Mouse (Mus musculus): Measurements from ENCODE around the gene Prcp. TPM values are rescaled to one million over a fixed set of nuclear protein-coding genes. Genes with fewer than 3 reads are reported as not detected.
"Not testable (repeated sequence)": the region's sequence is repeated elsewhere in the genome, so short reads cannot be mapped to it uniquely, and the experiment has no call there.

Prcp gene
- total RNA-seq, 4 experiments from 2014 or later = 2.2 to 2.9 (median 2.6) TPM

- DNase-seq (ENCODE audit: low spot score in 2 of 2) = not testable (repeated sequence)
Measured at GRCm38 (mm10) chr7:92978720-92979119, 104.5 kb downstream of the Prcp start.

- DNase-seq (ENCODE audit: low spot score in 2 of 2) = no peak
Measured at GRCm38 (mm10) chr7:92980741-92981140, 106.5 kb downstream of the Prcp start.

GRCm38 (mm10) chr7:92981864-92982263 is 107.6 kb downstream of the Prcp start:
- DNase-seq (ENCODE audit: low spot score in 2 of 2) = no peak

Other genes with a start within 250 kb of the Prcp start
- under 1 TPM; 0.46 to 0.80 (median 0.68) TPM for gene Ankrd42, start 237.3 kb upstream of the Prcp start, total RNA-seq (2022)
- gene Pcf11, start 204.5 kb upstream of the Prcp start, total RNA-seq (2022) = 10 to 100 TPM; 17.4 to 20.1 (median 18.4) TPM
- 10 to 100 TPM in 1 of 4 experiments, 1 to 10 TPM in 3; 2.9 to 12.1 (median 5.6) TPM for gene Rab30, start 132.9 kb upstream of the Prcp start, total RNA-seq (2022)
- gene Ddias, start 223 bp upstream of the Prcp start, total RNA-seq (2022) = under 1 TPM in 1 of 4 experiments, not detected in 3; 0.13 TPM
- 1 to 10 TPM in 2 of 4 experiments, under 1 TPM in 2; 0.92 to 1.1 (median 0.99) TPM for gene Fam181b, start 205.4 kb downstream of the Prcp start, total RNA-seq (2022)

Measured in gastrocnemius, adult 8-10 months (tissue).